Mouse (Mus musculus): ENCODE measurements around the gene Bet1l. TPM values are rescaled to one million over a fixed set of nuclear protein-coding genes. Genes with fewer than 3 reads are reported as not detected.

The Bet1l gene
- total RNA-seq (2014; rRNA removed) (19.1 and 26.0 TPM in 2 replicates), polyA plus RNA-seq (2015; fragmentation: Nextera tagmentation; extraction: Ambion mirVana) (49.9 and 53.9 TPM in 2 replicates)

DNA sequence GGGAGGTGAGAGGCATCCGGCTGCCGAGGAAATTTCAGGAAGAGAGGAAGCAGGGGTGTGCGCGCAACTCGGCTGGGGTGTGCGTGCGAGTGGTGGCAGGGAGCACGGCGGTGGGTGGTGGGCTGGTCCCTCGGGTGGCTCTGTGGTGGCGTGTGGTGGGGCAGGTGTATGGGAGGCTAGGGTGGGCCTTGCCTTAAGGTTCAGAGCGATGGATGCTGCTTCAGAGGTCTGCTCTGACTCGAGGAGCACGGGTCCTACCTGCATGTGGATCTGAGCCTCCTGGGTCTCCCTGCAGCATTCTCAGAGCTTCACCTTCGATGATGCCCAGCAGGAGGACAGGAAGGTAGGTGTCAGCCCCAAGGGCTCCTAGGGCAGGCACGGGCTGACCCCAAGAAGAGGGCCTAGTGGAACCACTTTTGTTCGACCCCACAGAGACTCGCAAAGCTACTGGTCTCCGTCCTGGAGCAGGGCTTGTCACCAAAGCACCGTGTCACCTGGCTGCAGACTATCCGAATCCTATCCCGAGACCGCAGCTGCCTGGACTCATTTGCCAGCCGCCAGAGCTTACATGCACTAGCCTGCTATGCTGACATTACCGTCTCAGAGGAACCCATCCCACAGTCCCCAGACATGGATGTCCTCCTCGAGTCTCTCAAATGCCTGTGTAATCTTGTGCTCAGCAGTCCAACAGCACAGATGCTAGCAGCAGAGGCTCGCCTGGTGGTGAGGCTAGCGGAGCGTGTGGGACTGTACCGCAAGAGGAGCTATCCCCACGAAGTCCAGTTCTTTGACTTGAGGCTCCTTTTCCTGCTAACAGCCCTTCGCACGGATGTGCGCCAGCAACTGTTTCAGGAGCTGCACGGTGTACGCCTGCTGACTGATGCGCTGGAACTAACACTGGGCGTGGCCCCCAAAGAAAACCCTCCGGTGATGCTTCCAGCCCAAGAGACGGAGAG, at the start of gene Bet1l:
Bet1l (minus strand) TSS at position 28 of the 956 bp plus-strand sequence.
- no peak for TF ChIP-seq CTCF (IDR thresholded peaks at IDR 0.05)
- H3K27me3 ChIP-seq (ENCODE audit: insufficient read depth, low read length), result no peaks in the 10 kb centered on the region
- no peaks in the 10 kb centered on the region for H3K9me3 ChIP-seq (ENCODE audit: low read length)
- DNase-seq (ENCODE audit: low spot score), result peak; percentile 19
- 36% methylated on average over 40 of the region's 40 CpGs for WGBS
- H3K4me2 ChIP-seq (ENCODE audit: low read depth, low read length, poor library complexity, severe bottlenecking), result peak within 1 kb of the TSS; percentile 96
- H3K9ac ChIP-seq (replicated peaks; ENCODE audit: low read length, poor library complexity, severe bottlenecking), result peak within 1 kb of the TSS; percentile 97
- peak within 1 kb of the TSS; percentile 95 for H3K27ac ChIP-seq (ENCODE audit: low read depth, low read length)
- peak; percentile 24; the same call in 1 of the 2 replicates for ATAC-seq (ENCODE audit: low FRiP score)
- H3K36me3 ChIP-seq (ENCODE audit: insufficient read depth, low read length), result peaks cover 48% of the 10 kb centered on the region
- peaks cover 15% of the 10 kb centered on the region; the same call in 1 of the 2 replicates for H3K4me1 ChIP-seq (ENCODE audit: insufficient read depth, low read length)
- peak within 1 kb of the TSS; percentile 81 for H3K4me3 ChIP-seq (ENCODE audit: low read depth, low read length)

DNA sequence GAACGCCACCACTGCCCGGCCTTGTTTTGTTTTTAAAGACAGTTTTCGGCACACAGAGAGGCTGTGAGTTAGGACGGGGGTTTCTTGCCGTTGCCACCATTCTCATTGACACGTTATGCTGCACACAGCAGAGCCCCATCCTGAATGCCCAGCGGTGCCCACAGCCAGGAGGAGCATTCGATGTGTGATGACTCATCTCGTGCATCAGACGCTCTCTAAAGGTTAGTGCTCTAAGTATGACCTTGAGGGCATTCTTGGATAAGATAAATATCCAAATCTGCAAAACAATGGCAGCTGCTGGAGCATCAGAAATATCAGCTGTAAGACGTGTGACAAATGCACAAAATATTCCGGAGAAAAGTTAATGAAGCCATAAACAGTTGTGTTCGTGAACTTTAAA, 49.8 kb upstream of the Bet1l start:
- no peaks in the 10 kb centered on the region for H3K36me3 ChIP-seq (ENCODE audit: insufficient read depth, low read length)
- no peaks in the 10 kb centered on the region for H3K9me3 ChIP-seq (ENCODE audit: low read length)
- WGBS, result 86% methylated on average over 13 of the region's 13 CpGs
- H3K4me2 ChIP-seq (ENCODE audit: low read depth, low read length, poor library complexity, severe bottlenecking), result no peak overlapping the region
- H3K4me1 ChIP-seq (ENCODE audit: insufficient read depth, low read length), result no peaks in the 10 kb centered on the region
- no peak overlapping the region for H3K9ac ChIP-seq (replicated peaks; ENCODE audit: low read length, poor library complexity, severe bottlenecking)
- no peaks in the 10 kb centered on the region for H3K27me3 ChIP-seq (ENCODE audit: insufficient read depth, low read length)
- H3K27ac ChIP-seq (ENCODE audit: low read depth, low read length), result no peak overlapping the region
- no peak for ATAC-seq (ENCODE audit: low FRiP score)
- no peak overlapping the region for H3K4me3 ChIP-seq (ENCODE audit: low read depth, low read length)
- no peak for DNase-seq (ENCODE audit: low spot score)
- no peak for TF ChIP-seq CTCF (IDR thresholded peaks at IDR 0.05)

DNA sequence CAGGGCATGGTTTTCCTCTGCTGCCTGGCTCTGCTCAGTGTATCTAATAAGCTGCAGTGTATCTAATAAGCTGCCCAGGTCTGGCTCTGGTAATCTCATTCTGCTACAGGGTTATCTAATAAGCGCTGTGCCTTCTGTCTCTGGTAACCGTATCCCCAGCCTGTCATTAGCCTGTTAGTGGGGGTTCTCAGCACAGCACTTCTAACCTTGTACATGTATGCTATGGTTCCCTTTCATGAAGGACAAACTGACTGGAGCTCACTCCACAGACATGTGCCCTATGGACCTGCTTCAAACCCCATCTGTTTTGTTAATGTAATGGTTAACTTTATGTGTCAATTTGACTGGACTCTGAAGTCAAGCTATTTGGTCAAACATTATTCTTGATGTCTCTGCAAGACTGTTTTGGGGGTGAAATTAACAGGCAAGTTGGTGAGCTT, 48.3 kb upstream of the Bet1l start:
- Histone ChIP-seq H3K4me2 (ENCODE audit: low read depth, low read length, poor library complexity, severe bottlenecking) (no peak overlapping the region), H3K9ac (replicated peaks; ENCODE audit: low read length, poor library complexity, severe bottlenecking) (no peak overlapping the region), H3K27me3 (ENCODE audit: insufficient read depth, low read length) (no peaks in the 10 kb centered on the region), H3K27ac (ENCODE audit: low read depth, low read length) (no peak overlapping the region), H3K4me3 (ENCODE audit: low read depth, low read length) (no peak overlapping the region), H3K9me3 (ENCODE audit: low read length) (no peaks in the 10 kb centered on the region), H3K4me1 (ENCODE audit: insufficient read depth, low read length) (no peaks in the 10 kb centered on the region), H3K36me3 (ENCODE audit: insufficient read depth, low read length) (no peaks in the 10 kb centered on the region)
- no peak for TF ChIP-seq CTCF (IDR thresholded peaks at IDR 0.05)
- 89% methylated on average over 2 of the region's 2 CpGs for WGBS
- no peak for DNase-seq (ENCODE audit: low spot score)
- no peak for ATAC-seq (ENCODE audit: low FRiP score)

DNA sequence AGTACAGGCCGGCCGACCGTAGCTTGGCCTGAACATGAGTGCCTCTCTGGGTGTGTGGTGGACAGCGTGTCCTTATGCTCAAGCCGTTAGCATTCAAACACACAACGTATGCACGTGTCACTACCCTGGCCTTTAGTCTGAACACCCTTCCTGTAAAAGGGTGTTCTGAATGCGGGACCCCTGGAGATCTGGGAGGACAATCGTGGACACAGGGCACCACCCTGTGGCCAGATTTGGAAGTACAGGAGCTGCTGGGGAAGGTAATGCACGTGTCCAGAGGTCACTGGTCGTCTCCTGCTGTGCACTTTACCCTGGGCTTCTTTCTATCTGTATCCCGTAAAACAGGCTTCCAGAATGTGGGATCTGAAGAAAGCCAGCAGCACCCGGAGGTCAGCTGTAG, 45.8 kb upstream of the Bet1l start:
- H3K9me3 ChIP-seq (ENCODE audit: low read length), result no peaks in the 10 kb centered on the region
- H3K4me3 ChIP-seq (ENCODE audit: low read depth, low read length), result no peak overlapping the region
- WGBS, result 23% methylated on average over 13 of the region's 13 CpGs
- H3K4me2 ChIP-seq (ENCODE audit: low read depth, low read length, poor library complexity, severe bottlenecking), result no peak overlapping the region
- peak; percentile 71 for DNase-seq (ENCODE audit: low spot score)
- H3K36me3 ChIP-seq (ENCODE audit: insufficient read depth, low read length), result peaks cover 13% of the 10 kb centered on the region; the same call in 1 of the 2 replicates
- ATAC-seq (ENCODE audit: low FRiP score), result peak; percentile 42
- no peaks in the 10 kb centered on the region for H3K4me1 ChIP-seq (ENCODE audit: insufficient read depth, low read length)
- 0 out of 2 replicates have a peak overlapping the region, but pooled peaks have one; percentile 40 for H3K9ac ChIP-seq (replicated peaks; ENCODE audit: low read length, poor library complexity, severe bottlenecking)
- no peaks in the 10 kb centered on the region for H3K27me3 ChIP-seq (ENCODE audit: insufficient read depth, low read length)
- TF ChIP-seq CTCF (IDR thresholded peaks at IDR 0.05), result peak; percentile 91
- H3K27ac ChIP-seq (ENCODE audit: low read depth, low read length), result no peak overlapping the region

DNA sequence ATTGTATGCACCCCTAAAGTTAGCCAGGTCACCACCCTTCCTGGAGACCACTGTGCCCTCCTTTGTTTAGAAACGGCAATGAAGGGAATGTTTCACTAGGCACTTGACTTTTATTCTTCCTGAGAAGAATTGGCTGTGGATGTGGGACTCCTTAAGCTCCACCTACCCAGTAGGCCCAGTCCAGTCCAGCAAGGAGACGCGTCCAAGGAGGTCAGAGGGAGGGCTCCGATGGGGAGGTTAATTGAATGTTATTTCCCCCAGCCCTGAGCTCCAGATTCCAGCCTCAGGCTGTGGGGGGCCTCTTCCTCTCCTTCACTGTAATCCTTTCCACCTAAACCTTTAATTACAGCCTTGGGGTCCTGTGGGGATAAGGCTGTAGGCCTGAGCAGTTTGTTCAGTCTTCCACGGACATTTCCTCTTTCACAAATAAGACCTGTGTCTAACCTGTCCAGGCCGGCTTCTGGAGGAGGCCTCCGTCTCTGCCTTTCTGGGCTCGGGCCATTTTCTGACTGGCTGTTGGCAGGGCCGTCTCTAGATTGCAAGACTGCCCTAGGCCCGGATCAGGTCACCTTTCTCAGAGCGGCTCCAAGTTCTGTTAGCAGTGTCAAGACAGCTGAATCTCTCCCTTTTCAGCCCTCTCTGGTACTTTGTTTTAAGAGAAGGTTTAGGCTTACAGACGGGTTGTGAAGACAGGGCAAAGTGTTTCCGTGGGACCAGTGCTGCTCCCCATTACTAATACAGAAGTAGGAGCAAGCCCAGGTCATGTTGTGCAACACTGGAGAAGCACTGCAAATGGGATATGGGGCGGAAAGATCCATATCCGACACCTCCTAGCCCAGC, 44.9 kb upstream of the Bet1l start:
- no peak for TF ChIP-seq CTCF (IDR thresholded peaks at IDR 0.05)
- DNase-seq (ENCODE audit: low spot score) (no peak), ATAC-seq (ENCODE audit: low FRiP score) (no peak)
- no peak overlapping the region for H3K27ac ChIP-seq (ENCODE audit: low read depth, low read length)
- 81% methylated on average over 15 of the region's 15 CpGs for WGBS
- H3K4me3 ChIP-seq (ENCODE audit: low read depth, low read length), result no peak overlapping the region
- no peaks in the 10 kb centered on the region for H3K27me3 ChIP-seq (ENCODE audit: insufficient read depth, low read length)
- H3K36me3 ChIP-seq (ENCODE audit: insufficient read depth, low read length), result peaks cover 23% of the 10 kb centered on the region
- no peaks in the 10 kb centered on the region for H3K9me3 ChIP-seq (ENCODE audit: low read length)
- no peak overlapping the region for H3K4me2 ChIP-seq (ENCODE audit: low read depth, low read length, poor library complexity, severe bottlenecking)
- H3K9ac ChIP-seq (replicated peaks; ENCODE audit: low read length, poor library complexity, severe bottlenecking), result no peak overlapping the region
- no peaks in the 10 kb centered on the region for H3K4me1 ChIP-seq (ENCODE audit: insufficient read depth, low read length)
